Mouse (Mus musculus): ENCODE measurements around the gene Wasf1. TPM values are rescaled to one million over a fixed set of nuclear protein-coding genes. Genes with fewer than 3 reads are reported as not detected.

The Wasf1 gene
- total RNA-seq, 2 experiments from 2014 or later, result 390 TPM

DNA sequence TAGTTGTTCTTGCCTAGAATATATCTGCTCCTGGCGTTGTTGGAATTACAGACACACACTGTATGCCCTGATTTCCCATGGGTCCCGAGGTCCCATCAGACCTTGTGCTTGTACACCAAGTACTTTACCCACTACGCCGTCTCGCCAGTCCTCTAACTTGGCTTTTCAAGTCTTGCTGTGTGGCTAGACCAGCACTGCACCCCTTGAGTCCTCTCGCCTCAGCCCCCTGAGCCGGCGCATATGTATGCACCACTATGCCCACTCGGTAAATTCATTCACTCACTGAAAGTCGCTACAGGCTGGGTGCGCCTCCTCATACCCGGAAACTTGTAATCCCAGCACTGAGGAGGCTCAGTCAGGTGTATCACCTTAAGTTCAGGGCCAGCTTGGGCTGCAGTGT lies 12.5 kb downstream of the Wasf1 start:
- DNase-seq, result no peak

DNA sequence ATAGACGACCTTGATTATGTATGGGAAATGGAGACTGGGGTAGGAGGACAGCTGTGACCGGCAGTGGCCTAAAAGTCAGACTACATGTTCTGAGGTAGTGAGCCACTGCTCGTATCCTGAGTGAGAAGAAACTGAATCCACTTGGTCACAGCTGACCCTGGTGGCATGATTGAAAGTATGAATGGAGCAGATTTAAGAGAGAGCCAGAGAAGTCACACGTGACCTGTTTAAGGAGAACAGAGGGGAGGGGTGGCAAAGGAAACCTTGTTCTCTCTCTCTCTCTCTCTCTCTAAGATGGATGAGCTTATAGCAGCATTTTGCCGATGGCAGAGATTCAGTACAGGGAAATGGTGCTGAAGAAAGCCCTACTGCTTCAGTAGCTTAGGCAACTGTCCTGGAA lies 13.4 kb downstream of the Wasf1 start:
- no peak for DNase-seq

DNA sequence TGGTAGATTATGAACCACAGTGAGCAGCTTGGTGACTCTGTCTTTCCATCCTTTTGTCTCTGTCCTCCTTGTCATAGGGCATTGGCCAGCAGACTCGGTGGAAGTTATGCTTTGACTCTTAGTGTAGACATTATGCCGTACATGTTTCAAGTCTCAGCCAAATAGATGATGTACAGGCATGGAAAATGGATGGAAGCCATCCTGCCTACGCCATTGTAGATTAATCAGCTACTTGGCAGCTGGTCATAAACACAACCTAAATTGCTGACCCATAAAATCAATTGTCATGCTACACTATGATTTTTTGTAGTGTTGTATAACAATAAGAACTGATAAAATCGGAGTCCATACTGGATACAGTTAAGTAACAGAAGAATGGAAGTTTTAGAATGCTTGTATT lies 18.5 kb downstream of the Wasf1 start:
- DNase-seq, result no peak

DNA sequence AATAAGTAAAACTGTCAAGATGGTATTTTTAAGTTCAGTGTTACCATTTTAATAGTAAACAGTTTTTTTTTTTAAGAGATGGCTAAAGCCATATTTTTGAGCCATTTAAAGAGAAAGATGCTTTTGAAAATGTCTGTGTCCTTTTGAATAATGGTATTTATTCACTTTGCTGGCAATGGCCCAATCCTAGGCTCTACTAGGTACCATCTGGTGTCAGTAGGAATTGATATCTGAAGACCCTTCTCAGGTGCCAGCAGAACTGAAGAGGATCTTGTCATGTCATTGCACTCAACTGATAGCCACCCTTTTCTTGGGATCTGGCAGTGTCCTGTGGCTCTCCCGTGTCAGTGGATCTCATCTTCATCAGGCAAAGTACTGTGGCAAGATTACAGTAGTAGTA lies 22.9 kb downstream of the Wasf1 start:
- no peak for DNase-seq

DNA sequence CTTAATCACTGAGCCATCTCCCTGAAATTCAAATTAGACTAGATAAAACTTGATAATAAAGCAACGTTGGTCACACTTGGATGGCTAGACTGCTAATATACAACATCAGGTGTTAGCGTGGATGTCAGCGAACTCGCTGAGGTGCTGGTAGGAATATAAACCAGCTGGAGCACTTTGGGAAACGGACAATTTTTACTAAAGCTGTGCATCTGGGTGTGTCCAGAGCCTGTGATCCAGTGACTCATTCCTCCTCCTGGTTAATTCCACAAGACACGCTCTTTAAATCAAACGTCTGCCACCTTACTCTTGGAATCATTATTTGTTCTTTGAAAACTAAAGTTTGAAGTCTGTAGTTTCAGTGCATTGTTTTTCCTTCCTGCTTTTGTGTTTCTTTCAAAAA lies 23.5 kb downstream of the Wasf1 start:
- DNase-seq, result no peak

DNA sequence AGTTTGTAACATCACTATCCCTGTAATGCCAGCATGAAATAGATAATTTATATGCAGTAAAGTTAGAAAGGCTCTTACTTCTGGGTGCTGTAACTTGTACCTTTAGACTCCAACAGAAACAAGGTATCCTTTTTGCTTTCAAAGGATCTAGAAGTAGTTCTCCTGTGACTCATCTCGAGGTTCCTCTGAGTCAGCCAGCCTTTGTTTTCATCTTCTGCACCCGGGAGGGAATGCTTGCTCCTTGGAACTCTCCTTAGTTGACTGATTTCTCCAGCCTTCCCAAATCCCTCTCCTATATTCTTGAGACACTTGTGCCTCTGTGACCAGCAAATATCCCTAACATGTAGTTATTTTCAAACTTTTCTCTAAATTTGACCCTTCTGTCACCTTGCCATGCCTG lies 25.3 kb downstream of the Wasf1 start:
- no peak for DNase-seq

DNA sequence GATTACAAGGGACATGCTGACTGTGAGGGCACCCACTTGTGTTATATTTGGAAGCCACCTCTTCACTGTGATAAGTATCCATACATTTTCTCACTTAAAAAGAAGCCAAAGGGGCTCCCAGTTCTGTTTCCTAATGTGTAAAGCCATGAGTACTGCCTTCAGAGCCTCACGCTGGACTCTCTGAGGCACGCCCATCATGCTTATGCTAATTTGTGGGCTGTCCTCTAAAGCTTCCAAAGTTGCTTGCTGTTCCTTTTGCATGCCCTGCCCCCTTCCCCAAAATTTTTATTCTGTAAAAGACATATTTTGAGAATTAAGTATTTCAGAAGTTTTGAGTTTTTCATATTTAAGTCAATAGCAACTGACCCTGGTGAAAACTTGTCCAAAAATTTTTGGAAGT lies 27.5 kb downstream of the Wasf1 start:
- no peak for DNase-seq

DNA sequence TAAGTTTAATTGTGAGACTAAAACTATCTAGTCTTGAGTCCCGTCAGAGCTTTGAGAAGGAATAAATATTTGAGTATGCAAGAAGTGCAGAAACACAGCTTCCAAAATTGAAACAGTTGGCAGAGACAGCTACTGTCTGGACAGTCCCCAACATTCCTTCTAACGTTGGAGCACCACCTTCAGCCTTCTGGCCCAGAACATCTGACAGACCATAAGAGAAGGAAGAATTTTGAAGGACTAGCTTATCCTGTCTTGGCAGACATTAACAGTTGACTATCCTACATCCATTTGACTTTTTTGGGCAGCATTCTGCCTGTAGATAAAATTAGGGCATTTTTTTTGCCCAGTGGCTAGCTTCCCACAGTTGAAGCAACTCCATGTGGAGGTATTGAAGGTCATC lies 32.0 kb downstream of the Wasf1 start:
- DNase-seq, result no peak

DNA sequence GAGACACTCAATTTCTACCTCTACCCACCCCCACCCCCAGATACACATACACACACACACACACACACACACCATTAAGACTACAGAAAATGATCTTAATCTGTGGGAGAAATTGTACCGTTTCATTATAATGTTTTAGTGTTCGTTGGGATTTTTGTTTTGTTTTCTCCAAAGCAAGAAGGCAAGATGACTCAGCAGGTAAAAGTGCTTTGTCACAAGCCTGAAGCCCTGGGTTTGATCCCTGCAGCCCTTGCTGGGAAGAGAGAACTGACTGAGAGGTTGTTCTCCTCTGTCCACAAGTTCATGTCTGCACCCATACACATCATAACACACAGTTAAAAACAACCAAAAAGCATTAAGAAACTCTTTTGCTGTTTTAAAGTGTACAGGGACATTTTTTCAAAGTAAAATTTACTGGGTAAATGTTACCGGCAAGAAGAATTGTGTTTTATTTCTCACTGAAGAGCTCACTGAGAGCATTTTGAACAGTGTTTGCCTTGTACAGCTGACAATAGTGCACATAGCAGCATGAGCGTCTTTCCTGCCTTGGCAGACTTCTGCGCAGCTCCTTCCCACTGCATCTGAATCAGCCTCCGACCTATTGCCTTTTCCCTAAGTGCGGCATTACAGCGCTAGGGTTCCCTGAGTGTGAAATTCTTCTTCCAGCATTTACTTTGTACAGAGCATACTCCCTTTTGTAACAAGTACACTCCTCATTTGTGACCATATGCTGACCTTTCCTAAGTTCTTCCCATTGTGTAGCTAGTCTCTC lies 35.6 kb downstream of the Wasf1 start:
- no peak for DNase-seq

DNA sequence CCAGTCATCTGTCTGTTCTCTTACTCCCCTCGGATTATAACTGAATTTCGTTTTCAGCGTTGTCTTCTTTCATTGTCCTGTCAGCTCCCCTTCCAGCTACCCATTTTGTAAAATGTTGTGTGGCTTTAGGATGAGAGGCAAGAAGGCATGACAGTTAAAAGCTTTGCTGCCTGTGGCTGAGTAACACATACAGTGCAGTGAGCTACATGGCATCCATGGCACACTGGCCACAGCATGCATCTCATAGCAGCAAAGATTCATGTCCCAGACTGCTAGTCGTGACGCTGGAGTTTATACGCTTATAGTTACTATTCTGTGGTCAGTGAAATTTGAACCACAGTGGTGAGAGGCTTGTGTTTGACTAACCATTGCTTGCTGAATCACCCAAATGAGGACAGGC lies 36.2 kb downstream of the Wasf1 start:
- no peak for DNase-seq

DNA sequence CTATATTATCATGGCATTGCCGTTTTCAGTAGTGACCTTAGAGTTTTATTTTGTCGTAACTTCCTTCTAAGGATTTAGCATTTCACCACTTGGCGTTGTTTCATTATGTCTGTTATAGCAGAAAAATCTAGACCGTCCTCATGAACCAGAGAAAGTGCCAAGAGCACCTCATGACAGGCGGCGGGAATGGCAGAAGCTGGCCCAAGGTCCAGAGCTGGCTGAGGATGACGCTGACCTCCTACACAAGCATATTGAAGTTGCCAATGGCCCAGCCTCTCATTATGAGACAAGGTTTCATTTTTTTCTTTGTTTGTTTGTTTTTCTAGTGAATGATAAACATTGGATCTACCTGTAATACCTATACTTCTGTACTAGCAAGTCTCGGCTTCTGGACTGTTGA lies 49.7 kb downstream of the Wasf1 start:
- no peak for DNase-seq

DNA sequence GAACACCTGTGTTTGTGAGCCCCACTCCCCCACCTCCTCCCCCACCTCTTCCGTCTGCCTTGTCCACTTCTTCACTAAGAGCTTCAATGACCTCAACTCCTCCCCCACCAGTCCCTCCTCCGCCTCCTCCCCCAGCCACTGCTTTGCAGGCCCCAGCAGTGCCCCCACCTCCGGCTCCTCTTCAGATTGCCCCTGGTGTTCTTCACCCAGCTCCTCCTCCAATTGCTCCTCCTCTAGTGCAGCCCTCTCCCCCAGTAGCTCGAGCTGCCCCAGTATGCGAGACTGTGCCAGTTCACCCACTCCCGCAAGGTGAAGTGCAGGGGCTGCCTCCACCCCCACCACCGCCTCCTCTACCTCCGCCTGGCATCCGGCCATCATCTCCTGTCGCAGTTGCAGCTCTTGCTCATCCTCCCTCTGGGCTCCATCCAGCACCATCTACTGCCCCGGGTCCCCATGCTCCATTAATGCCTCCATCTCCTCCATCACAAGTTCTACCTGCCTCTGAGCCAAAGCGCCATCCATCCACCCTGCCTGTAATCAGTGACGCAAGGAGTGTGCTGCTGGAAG lies 53.0 kb downstream of the Wasf1 start:
- peak in 1 of 2 experiments; percentile 44 for DNase-seq

DNA sequence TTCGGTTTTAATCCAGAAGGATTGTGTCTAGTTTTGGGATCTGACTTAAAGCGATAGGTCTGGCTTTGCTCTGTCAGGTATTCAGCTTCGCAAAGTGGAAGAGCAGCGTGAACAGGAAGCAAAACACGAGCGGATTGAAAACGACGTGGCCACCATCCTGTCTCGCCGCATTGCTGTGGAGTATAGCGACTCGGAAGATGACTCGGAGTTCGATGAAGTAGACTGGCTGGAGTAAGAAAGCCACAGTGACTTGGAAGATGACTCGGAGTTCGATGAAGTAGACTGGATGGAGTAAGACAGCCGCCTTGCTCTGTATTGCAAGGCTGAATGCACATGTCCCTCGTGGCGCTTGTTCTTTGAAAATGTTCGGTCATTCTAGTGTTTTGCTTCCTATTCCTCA lies 54.3 kb downstream of the Wasf1 start:
- no peak for DNase-seq

DNA sequence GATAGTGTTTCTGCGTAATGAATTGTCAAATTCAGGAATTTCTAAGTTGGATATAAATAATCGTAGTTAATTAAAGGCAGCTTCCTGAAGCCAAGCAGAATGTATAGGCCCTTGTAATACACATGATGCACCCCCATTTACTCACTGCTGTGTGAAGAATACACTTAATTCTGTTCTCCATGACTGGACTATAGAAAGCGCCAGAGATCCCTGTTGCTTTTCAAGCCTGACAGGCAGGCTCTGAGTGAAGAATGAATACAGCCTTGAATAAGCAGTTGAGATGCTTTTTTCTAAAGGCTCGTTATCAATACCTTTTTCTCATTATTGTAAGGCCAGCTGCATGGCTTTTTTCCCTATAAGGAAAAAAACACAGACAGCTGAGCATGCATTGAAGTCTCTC lies 59.4 kb downstream of the Wasf1 start:
- DNase-seq, result no peak

DNA sequence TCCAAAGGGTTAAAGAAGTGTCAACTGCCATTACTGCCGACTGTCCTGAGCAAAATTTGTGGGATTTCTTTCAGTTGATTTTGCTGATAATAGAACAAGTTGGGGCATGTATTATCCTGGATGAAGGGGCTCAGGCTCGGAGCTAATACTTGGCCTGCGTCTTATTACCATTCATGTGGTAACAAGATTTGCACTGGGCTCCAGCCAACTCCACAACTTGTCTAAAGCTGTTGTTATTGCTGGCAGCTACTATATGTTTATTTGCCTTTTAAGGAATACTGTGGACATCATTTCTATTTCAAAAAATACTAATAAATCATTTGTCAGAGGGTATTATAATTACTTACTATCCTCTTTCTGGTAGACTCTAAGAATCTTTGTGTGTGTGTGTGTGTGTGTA lies 66.9 kb downstream of the Wasf1 start:
- DNase-seq, result no peak

DNA sequence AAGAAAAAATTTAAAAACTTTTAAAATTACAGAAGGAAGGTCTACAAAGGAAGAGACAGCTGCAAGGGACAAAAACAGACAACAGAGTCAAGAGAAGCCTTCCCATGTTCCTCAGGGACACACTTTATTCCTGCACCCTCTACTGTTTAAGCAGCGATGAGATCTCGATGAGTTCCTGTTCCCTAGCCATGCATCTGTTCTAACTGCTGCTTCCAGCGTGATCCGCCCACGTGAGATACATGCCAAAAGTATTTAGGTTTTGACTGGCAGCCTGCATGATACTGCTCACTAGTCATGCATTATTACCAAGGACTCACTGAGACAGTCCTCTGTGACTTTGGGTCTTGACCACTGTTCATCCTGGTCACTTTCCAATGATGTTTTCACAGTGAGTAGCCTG lies 72.9 kb downstream of the Wasf1 start:
- peak; percentile 56 to 63 for DNase-seq

DNA sequence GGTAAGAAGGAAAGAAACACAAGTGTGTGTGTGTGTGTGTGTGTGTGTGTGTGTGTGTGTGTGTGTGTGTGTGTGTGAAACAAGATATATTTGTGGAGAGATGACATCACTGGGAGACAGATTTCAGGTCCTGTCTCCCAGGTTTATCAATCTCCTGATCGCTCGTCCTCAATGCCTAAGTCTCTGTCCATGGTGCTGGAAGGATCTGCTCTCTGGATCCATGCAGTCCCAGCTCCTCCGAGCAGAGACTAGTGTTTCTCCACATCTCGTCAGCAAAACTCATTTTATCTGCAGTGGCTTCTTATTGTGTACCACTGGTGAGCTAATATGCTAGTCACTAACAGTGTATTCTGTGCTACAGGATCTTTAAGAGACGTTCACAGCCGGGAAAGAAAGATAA lies 78.1 kb downstream of the Wasf1 start:
- DNase-seq, result no peak

DNA sequence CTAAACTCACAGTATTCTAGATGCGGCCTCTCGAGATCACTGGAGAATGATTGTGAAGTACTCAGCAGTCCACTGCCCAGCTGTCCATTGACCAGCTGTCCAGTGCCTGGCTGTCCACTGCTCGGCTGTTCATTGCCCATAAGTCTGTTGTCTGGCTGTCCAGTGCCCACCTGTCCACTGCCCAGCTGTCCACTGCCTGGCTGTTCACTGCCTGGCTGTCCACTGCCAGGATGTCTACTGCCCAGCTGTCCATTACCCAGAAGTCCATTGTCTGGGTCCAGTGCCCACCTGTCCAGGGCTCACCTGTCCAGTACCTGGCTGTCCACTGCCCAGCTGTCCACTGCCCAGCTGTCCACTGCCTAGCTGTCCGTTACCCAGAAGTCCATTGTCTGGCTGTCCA lies 78.7 kb downstream of the Wasf1 start:
- no peak for DNase-seq

DNA sequence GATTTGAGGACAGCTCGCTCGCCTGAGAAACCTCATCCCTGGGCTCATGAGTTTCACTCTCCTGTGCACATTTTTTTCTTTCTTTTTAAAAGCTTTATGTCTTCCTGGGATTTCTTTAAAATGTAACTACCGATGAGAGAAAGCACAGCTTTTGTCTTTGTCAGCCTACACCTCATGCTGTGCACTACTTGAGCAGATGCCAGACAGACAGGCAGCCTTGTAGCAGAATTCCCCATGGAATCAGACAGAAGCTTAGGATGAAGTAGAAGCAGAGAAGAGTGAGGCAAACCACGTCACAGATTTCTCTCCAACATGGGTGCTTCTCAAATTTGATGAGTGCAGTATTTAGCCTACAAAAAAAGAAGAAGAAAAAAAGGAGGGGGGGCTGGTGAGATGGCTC lies 81.3 kb downstream of the Wasf1 start:
- no peak for DNase-seq

DNA sequence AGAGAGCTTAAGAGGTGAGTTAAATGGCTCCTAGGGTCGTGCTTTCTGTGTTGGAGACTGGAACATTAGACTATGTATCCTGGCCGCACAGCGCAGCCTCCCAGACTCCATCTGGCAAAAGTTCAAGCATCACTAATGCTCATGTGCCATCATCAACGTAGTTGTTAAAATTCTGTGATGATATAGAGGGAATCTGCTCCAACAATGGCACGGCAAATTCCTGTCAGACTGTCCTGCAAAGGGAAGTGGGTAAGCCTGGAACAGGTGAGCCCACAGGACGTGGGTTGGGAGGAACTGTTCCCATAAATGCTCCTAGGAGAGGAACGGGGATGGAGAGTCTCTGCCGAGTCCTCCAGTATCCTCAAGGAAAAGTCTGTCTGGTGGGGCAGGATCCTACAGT lies 85.3 kb downstream of the Wasf1 start:
- no peak for DNase-seq

DNA sequence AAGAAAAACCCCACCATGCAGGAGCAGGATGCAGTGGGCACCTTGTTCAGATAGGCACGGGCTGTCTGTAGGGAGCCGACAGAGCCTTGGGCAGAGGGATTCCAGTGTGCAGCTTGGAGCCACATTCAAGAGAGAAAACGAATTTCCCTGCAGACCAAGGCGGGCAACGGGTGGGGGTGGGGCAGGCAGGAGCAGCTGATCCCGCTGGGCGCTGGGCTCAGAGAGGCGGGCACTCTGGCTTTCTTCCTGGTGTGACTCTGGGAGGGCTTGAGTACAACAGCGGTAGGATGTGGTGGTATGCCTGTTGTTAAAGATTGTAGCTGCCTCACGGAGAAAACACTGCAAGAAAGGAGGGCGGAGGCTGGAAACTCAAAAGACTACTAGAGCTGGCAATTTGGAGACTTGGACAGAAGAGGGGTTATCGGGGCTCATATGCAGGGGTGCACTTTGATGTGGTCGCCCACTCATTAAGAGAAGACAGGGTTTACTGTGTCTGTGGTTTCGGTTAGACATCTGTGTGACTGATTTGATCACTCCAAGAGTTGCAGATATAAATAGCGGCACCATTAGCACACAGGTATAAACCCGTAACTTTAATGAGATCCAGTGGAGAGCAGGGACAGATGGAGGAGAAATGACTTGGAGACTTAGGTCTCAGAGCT lies 86.2 kb downstream of the Wasf1 start:
- no peak for DNase-seq

DNA sequence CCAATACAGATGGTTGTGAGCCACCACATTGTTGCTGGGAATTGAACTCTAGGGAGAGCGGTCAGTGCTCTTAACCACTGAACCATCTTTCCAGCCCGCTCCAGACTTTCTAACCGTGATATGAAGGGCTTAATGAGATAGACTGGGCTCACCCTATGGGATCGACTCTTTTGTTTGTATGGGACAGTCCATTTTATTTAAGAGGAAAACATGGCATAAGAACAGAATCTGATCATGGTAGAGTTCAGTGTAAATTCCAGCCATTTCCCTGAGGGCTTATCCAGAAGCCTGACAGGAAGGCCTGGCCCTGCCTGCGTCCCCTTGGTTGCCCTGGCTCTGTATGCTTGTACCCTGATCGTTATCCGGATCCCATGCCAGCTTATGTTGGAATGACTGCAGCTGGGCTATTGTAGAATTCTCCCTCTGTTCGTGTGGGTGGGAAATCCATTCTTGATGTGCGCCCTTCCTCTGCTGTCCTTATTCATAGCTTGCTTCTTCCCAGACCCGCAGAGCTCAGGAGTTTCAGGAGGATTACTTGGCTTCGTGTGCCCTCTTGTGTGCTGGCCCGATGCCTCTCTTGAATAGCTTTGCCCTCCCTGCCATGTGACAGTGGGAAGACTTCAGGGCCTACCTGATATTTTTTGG lies 87.4 kb downstream of the Wasf1 start:
- DNase-seq, result no peak

DNA sequence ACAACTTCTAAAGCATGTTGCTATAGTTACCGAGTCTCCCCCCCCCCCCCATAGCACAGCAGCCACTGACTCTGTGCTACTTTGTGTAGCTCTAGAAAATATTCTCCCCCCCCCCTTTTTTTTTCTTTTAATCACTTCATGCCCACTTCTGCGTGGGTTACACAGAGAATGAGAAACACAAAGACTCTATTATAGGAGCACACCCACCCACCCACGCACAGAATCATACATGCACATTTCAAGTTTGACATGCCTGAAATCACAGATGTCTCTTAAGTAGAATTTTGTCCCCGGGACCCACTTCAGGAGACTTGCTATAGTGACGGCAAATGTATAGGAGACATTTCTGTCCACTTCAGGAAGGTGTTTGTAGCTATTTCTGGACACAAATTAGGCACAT lies 88.0 kb downstream of the Wasf1 start:
- no peak for DNase-seq

DNA sequence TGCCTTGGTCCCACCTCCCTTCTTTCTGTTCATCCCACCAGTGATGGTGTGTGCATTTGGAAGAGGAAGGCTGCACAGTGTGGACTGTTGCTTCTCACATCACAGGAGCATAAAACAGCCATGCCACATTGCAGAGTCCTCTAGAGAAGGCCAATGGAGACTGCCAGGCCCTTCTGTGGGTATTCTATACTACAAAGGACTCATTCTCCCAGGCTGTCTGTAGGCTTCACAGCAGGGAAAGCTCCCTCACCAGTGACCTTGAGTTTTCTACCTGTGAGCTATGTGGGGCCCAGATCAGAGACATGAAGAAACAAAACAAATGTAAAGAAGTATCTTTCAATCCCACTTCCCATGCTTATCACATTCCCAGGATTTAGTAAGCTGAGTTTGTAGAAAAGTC lies 100.5 kb downstream of the Wasf1 start:
- DNase-seq, result no peak
